Mouse (Mus musculus) NIH3T3 (cell line): Measurements from ENCODE around the gene Mtfr2.

Source experiments
- DNase-seq: peaks from one replicate; pipeline ENCODE4 v3.0.0-alpha.2; 2012; ENCODE audit warnings: low read depth

Mtfr2 gene

DNA sequence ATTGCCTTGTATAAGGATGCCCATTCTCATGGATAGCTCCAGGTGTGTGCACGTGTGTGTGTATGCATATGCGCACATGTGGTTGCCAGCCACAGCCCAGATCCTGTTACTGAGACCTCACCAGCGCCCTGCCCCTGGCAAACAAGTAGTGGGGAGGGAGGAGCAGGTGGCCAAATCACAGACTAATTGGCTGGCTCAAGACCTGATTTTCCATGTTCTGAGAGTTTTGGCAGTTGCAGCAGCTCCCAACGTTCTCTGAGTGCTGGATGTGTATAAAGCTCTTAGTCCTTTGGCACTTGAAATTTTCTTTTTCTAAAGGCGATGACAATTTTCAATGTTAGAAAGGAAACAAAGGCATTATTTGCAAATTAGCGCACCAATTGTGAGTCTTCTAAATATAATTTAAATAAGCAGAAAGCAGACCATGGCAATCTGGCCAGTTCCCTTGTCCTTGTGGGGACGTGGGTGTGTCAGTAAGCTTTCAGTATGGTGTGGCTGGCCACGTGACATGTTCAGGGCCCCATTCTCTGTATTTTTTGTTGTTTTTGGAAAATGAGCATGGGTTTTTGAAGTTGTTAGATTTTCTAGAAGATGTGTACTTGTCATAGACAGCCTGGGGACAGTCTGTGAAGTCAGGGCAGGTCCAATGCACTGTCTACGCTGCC, 31.6 kb downstream of the Mtfr2 start:
- DNase-seq: no peak

DNA sequence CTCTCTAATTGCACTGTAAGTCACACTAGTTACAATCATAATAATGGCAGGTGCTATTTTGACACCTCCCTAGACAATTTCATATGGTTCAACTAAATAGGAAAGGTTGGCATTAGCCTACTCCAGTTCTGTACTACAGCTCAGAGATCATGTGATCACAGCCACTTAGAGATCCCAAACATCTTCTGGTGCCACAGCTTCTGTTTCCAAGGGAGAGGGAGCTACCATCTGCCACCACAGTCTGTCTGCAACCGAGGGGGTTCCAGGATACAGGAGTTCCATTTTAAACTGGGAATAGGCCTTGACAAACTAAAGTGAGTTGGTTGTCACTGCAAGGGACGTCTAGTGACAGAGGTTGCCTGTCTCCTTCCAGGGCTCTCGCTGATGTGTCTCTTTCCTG, 33.2 kb downstream of the Mtfr2 start:
- no peak for DNase-seq

DNA sequence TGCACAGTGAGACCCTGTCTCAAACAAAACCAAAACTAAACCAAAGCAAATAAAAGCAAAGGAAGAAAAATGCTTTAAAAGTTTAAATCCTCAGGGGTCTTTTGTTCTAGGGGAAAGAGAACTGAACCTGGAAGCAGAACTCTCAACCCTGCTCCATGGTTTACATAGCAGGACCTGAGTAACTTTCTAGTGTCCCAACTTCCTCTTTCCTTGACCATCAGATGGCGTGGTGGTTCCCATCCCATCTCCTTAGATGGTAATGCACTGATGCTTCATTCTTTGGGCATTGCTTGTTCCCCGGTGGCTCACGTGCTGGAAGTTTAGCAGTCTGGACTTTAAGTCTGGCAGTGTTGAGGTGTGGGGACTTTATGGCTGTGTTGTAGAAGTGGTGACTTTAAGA, 33.8 kb downstream of the Mtfr2 start:
- DNase-seq: no peak

DNA sequence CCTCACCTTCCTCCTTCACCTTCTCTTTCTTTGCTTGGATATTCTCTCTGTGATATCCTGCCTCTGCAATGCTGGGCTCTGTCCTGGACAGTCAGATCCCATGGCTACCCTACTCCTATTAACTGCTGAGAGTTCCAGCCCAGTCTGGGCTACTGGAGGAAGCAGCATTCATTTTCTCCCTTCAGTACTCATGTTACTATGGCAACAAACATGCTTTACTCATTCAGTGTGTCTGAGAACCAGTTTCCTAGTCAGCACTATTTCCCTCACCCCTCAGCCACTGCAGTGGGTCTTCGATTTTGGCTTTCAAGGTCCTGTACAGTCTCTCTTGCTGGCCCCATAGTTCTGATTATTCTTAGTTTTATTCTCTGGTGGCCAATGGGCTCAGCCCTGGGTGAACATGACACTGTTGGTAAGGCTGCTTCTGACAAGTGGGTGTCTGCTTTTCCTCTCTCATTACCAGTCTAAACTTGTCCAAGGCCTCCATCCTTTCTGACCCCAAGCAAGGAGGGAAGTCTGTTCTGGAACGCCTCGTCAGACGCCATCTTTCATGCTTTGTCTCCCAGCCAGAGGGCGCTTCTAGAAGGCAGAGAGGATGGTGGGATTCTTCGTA, 35.3 kb downstream of the Mtfr2 start:
- no peak for DNase-seq

GRCm38 (mm10) chr10:20390568-20390967, 43.0 kb downstream of the Mtfr2 start:
- no peak for DNase-seq

DNA sequence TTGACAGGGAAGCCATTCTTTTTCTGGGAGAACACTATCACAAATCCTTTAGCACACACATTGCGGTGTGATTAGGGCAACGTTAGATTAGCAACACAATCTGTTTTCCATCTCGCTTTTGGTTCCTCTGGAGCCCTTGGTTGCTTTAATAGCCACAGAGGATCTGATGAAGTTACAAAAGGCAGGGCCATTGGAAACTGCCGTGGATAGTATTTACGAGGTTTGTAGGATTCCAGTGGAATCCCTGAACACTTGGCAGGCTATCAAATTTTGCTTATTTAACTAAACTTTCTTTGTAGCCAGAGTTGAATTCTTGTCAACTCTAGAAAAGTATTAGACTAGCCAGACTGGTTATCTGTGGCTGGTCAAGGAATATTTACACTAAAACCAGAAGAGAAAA, 47.2 kb downstream of the Mtfr2 start:
- no peak for DNase-seq

GRCm38 (mm10) chr10:20395778-20396177, 48.2 kb downstream of the Mtfr2 start:
- no peak for DNase-seq

DNA sequence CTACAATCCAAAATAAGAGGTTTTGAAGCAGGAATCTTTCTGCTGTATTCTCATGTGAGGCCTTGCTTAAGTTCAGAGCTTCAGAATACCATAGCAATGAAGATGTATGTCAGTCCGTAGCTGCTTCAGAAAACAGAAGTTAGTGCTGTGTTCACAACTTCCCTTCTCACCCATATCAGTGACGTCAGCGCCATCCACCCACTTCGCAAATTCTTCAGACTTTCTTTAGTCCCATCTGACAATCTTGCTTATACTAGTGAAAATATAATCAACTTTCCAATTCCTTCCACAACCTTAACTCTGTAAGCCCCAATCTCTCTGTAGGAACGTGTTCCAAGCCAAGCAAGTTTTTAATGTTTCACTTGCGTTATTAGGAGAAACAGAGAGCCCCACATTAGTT, 50.7 kb downstream of the Mtfr2 start:
- DNase-seq: no peak

- DNase-seq: no peak
Observed at GRCm38 (mm10) chr10:20398641-20399390, 51.2 kb downstream of the Mtfr2 start.

DNA sequence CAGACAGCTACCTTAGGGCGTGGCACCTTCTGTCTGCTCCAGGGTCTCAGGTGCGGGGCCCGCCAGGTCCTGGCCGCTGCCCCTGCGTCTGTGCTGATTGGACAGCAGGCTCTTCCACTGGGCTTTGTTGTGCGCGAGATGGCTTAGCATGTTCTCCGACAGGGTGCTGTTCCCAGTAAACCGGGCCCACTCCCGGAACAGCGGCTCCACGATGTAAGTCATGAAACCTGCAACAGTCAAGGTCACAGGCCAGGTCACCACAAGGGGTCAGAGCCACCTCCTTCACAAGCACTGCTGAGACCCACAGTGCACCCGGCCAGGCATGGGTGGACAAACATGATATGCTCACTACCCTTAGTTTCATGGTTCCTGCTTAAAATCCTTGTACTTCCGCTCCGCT, 52.8 kb downstream of the Mtfr2 start:
- no peak for DNase-seq

DNA sequence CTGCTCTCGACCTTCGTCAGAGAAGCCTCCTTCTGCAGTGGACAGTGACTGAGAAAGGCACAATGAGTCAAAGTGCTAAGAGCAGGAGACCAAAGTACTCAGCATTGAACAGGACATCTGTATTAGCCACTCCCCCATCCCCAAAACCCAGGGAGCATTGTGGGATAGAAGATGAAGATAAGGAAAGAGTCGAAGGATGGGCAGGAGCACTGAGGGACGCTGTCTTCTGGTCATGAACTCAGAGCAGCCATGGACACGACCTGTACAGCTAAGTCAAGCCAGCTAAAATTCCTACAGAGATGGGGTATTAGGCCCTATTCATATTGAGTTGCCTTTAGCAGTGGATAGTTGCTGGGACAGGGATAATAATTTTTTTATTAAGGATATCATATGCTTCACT, 55.4 kb downstream of the Mtfr2 start:
- DNase-seq: no peak

- DNase-seq: peak; percentile 58
Observed at GRCm38 (mm10) chr10:20405471-20405870, 57.9 kb downstream of the Mtfr2 start.

GRCm38 (mm10) chr10:20408336-20408735, 60.8 kb downstream of the Mtfr2 start:
- no peak for DNase-seq

- DNase-seq: peak; percentile 14
Observed at GRCm38 (mm10) chr10:20409181-20409580, 61.6 kb downstream of the Mtfr2 start.
